Comparison of ENCODE assay signal across 15 mouse cellular contexts in the genomic region with DNA sequence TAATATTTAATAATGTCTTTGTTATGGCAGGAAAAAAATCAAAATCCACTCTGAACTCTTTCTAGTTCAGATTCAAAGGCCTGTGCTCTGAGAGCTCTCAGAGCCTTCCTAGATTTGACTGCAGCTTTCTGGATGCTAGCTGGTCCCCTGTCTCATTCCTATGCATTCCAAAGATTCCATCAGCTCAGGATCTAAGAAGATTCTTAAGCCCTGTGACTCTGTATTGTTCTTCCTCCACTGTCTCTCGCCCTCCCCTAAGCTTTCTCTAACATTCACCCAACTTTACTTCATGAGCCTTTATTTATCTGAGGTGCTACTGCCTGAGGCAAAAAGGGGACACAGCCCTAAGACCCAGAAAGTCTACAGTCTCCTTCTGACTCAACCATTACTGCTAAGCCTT. TPM values are rescaled to one million over a fixed set of nuclear protein-coding genes. Genes with fewer than 3 reads are reported as not detected.
A peak's percentile ranks its signal among the peaks of the same experiment; 100 is the strongest.
DNase-seq lines count a peak whose midpoint lies in the region; ATAC-seq and TF ChIP-seq lines count a peak whose summit lies in the region.
"Had no signal": no experiment of that assay in that cellular context is flagged by ENCODE, and none has a peak within 500 bp of the region (broad histone marks: within the 10 kb centered on the region; RNA-seq: fewer than 3 reads in every experiment).

No protein-coding gene starts in this region.

- POLR2A ChIA-PET in Patski (lab: Charles Lee) = interaction anchor here (0.7 kb wide), 1 partner anchor 1124 kb away, joined by 3 read pairs; no protein-coding TSS in a partner anchor

- ATAC-seq in hindbrain, embryonic 11.5 days (ENCODE audit: low FRiP score) = no peak
- ATAC-seq in Patski = peak; percentile 86
- ATAC-seq in frontal cortex, adult (ENCODE audit: low TSS enrichment) = no peak
- ATAC-seq: forebrain, embryonic 14.5 days had no signal

- no peak for DNase-seq in gastrocnemius, adult 2 months
- no peak for DNase-seq in gastrocnemius, postnatal 36 days
- DNase-seq in hindbrain, embryonic 10.5 days (ENCODE audit: low spot score) = no peak
- no peak for DNase-seq in hindbrain, embryonic 11.5 days (ENCODE audit: low spot score)
- DNase-seq in Muller cell, postnatal 12 days (ENCODE audit: inconsistent ontology term) = peak; percentile 68
- no peak for DNase-seq in Patski (ENCODE audit: low read depth, low spot score)
- DNase-seq in forebrain, embryonic 10.5 days (ENCODE audit: extremely low spot score, low spot score) = no peak
- DNase-seq: cerebellum, adult 11 months; cerebellum, adult 18-20 months; cerebellum, adult 8-10 months; embryo, embryonic 11 days had no signal

- CTCF ChIA-PET in Patski (lab: Charles Lee) = no interaction called here

- in situ Hi-C loops in Patski (cut with MboI; ENCODE audit: low pct_unique_long_range_greater_than_20kb) = no loop called here

- H3K4me2 ChIP-seq in hindbrain, embryonic 11.5 days (replicated peaks; ENCODE audit: low read depth, low read length) = no peak overlapping the region
- H3K4me2 ChIP-seq: embryonic facial prominence, embryonic 12.5 days; forebrain, embryonic 12.5 days had no signal

- no peak for TF ChIP-seq CTCF in gastrocnemius, adult 2 months (IDR thresholded peaks at IDR 0.05)
- no peak for TF ChIP-seq CTCF in Patski (IDR thresholded peaks at IDR 0.05)

- H3K9ac ChIP-seq in hindbrain, embryonic 11.5 days (ENCODE audit: low read depth, low read length) = no peak overlapping the region
- H3K9ac ChIP-seq: embryonic facial prominence, embryonic 12.5 days; forebrain, embryonic 12.5 days had no signal

- no peaks in the 10 kb centered on the region for H3K27me3 ChIP-seq in hindbrain, embryonic 10.5 days (ENCODE audit: insufficient read depth, poor library complexity, severe bottlenecking)
- no peaks in the 10 kb centered on the region for H3K27me3 ChIP-seq in hindbrain, embryonic 11.5 days (ENCODE audit: control insufficient read depth, insufficient read depth, low read length)
- H3K27me3 ChIP-seq in Patski = no peaks in the 10 kb centered on the region
- no peaks in the 10 kb centered on the region for H3K27me3 ChIP-seq in forebrain, embryonic 10.5 days (ENCODE audit: poor library complexity, severe bottlenecking)
- H3K27me3 ChIP-seq: embryonic facial prominence, embryonic 12.5 days; forebrain, embryonic 12.5 days had no signal

- no peak overlapping the region for H3K4me3 ChIP-seq in gastrocnemius, adult 2 months
- no peak overlapping the region for H3K4me3 ChIP-seq in hindbrain, embryonic 10.5 days
- H3K4me3 ChIP-seq in hindbrain, embryonic 11.5 days (ENCODE audit: low read depth, low read length) = no peak overlapping the region
- H3K4me3 ChIP-seq in forebrain, embryonic 10.5 days = no peak overlapping the region
- H3K4me3 ChIP-seq: embryonic facial prominence, embryonic 12.5 days; forebrain, embryonic 12.5 days had no signal

- 11% methylated on average over 1 of the region's 1 CpGs for WGBS in hindbrain, embryonic 10.5 days
- 11% methylated on average over 1 of the region's 1 CpGs for whole genome bisulfite sequencing in hindbrain, embryonic 11.5 days
- 10% methylated on average over 1 of the region's 1 CpGs for WGBS in forebrain, embryonic 10.5 days

- H3K9me3 ChIP-seq in hindbrain, embryonic 10.5 days = no peaks in the 10 kb centered on the region
- no peaks in the 10 kb centered on the region for H3K9me3 ChIP-seq in hindbrain, embryonic 11.5 days (ENCODE audit: control insufficient read depth, low read length)
- no peaks in the 10 kb centered on the region for H3K9me3 ChIP-seq in forebrain, embryonic 10.5 days
- H3K9me3 ChIP-seq: embryonic facial prominence, embryonic 12.5 days; forebrain, embryonic 12.5 days had no signal

- intact Hi-C loops in gastrocnemius, adult 2 months (cut with DNase I) = loop anchor here (2.0 kb wide), 1 partner anchor 46 kb away; no protein-coding TSS in a partner anchor
- intact Hi-C loops in gastrocnemius, postnatal 36 days (cut with DNase I) = no loop called here

- peaks cover 5% of the 10 kb centered on the region; the same call in 1 of the 2 replicates for H3K4me1 ChIP-seq in hindbrain, embryonic 10.5 days (replicated peaks)
- H3K4me1 ChIP-seq in hindbrain, embryonic 11.5 days (replicated peaks; ENCODE audit: control insufficient read depth, insufficient read depth, low read length) = no peaks in the 10 kb centered on the region
- peaks cover 5% of the 10 kb centered on the region; the same call in 1 of the 2 replicates for H3K4me1 ChIP-seq in forebrain, embryonic 10.5 days
- H3K4me1 ChIP-seq: embryonic facial prominence, embryonic 12.5 days; forebrain, embryonic 12.5 days had no signal

- no peaks in the 10 kb centered on the region for H3K36me3 ChIP-seq in hindbrain, embryonic 10.5 days
- H3K36me3 ChIP-seq in hindbrain, embryonic 11.5 days (ENCODE audit: control insufficient read depth, insufficient read depth, low read length) = no peaks in the 10 kb centered on the region
- no peaks in the 10 kb centered on the region for H3K36me3 ChIP-seq in forebrain, embryonic 10.5 days (replicated peaks)
- H3K36me3 ChIP-seq: embryonic facial prominence, embryonic 12.5 days; forebrain, embryonic 12.5 days had no signal

- H3K27ac ChIP-seq in gastrocnemius, adult 2 months = peak overlapping the region; percentile 82
- peak overlapping the region; percentile 16; the same call in 1 of the 2 replicates for H3K27ac ChIP-seq in hindbrain, embryonic 10.5 days
- no peak overlapping the region for H3K27ac ChIP-seq in hindbrain, embryonic 11.5 days (ENCODE audit: low read depth, low read length)
- no peak overlapping the region for H3K27ac ChIP-seq in forebrain, embryonic 10.5 days
- H3K27ac ChIP-seq: embryonic facial prominence, embryonic 12.5 days; forebrain, embryonic 12.5 days had no signal

RNA-seq across cellular contexts. Expression of gene Trib2, which starts 51.5 kb away (rescaled TPM):
- 10 to 100 TPM; 10.0 to 17.8 TPM for total RNA-seq in gastrocnemius, adult 2 months (2021)
- 10 to 100 TPM; 13.7 to 19.0 TPM for total RNA-seq in gastrocnemius, postnatal 36 days (2021)
- 41.6 and 56.9 TPM in 2 replicates for polyA plus RNA-seq in hindbrain, embryonic 10.5 days (2016; fragmentation: Nextera tagmentation; extraction: Ambion mirVana)
- 63.3 and 71.3 TPM in 2 replicates for polyA plus RNA-seq in hindbrain, embryonic 11.5 days (2014; fragmentation: Nextera tagmentation; extraction: Ambion mirVana)
- 10.2 TPM for polyA plus RNA-seq in Patski (2021)
- polyA plus RNA-seq in forebrain, embryonic 10.5 days (2016; fragmentation: Nextera tagmentation; extraction: Ambion mirVana) = 29.4 and 33.6 TPM in 2 replicates

Comparison
In these comparisons a context has a peak if more than half of its experiments do, and no peak if none do; other contexts are left out.
1. H3K27ac ChIP-seq: peak in gastrocnemius, adult 2 months (single experiment) and hindbrain, embryonic 10.5 days (single experiment); none in hindbrain, embryonic 11.5 days (single experiment) and forebrain, embryonic 10.5 days (single experiment).